Mouse (Mus musculus): ENCODE data around the gene Mpdu1. TPM values are rescaled to one million over a fixed set of nuclear protein-coding genes. Genes with fewer than 3 reads are reported as not detected.
"Not testable (repeated sequence)": the region's sequence is repeated elsewhere in the genome, so short reads cannot be mapped to it uniquely, and the experiment has no call there.

The Mpdu1 gene
- polyA plus RNA-seq, 1 experiment from 2014 or later, result 80.9 TPM

GRCm38 (mm10) chr11:69624339-69624738 is 38.1 kb downstream of the Mpdu1 start:
- 75% methylated on average over 2 of the region's 2 CpGs for WGBS
- H3K4me2 ChIP-seq; H3K27ac ChIP-seq; H3K9me3 ChIP-seq; H3K27me3 ChIP-seq; ATAC-seq (ENCODE audit: low FRiP score); H3K36me3 ChIP-seq (replicated peaks); H3K4me3 ChIP-seq (replicated peaks); H3K9ac ChIP-seq: not testable (repeated sequence)
- H3K4me1 ChIP-seq, result peaks cover 15% of the 10 kb centered on the region

GRCm38 (mm10) chr11:69623006-69623405 is 39.4 kb downstream of the Mpdu1 start:
- WGBS, result 73% methylated on average over 4 of the region's 4 CpGs
- ATAC-seq (ENCODE audit: low FRiP score), result no peak
- H3K4me3 ChIP-seq (replicated peaks), result no peak overlapping the region
- no peaks in the 10 kb centered on the region for H3K36me3 ChIP-seq (replicated peaks)
- H3K4me2 ChIP-seq, result peak overlapping the region; percentile 73; the same call in 1 of the 2 replicates
- no peaks in the 10 kb centered on the region for H3K9me3 ChIP-seq
- H3K27me3 ChIP-seq, result no peaks in the 10 kb centered on the region
- peaks cover 15% of the 10 kb centered on the region for H3K4me1 ChIP-seq
- H3K9ac ChIP-seq, result no peak overlapping the region
- H3K27ac ChIP-seq, result no peak overlapping the region

- Histone ChIP-seq H3K9me3 (no peaks in the 10 kb centered on the region), H3K4me2 (peak overlapping the region; percentile 73), H3K9ac (peak overlapping the region; percentile 73), H3K27ac (peak overlapping the region; percentile 59; the same call in 1 of the 2 replicates), H3K36me3 (replicated peaks) (no peaks in the 10 kb centered on the region), H3K27me3 (no peaks in the 10 kb centered on the region), H3K4me3 (replicated peaks) (peak overlapping the region; percentile 47), H3K4me1 (peaks cover 15% of the 10 kb centered on the region)
- peak; percentile 28; the same call in 1 of the 2 replicates for ATAC-seq (ENCODE audit: low FRiP score)
- 42% methylated on average over 6 of the region's 6 CpGs for WGBS
Observed at GRCm38 (mm10) chr11:69622406-69622805, 40.0 kb downstream of the Mpdu1 start.

GRCm38 (mm10) chr11:69621571-69622268 is 40.7 kb downstream of the Mpdu1 start, which contains the start of gene Sat2:
Gene Sat2, plus strand, starts transcription at chr11:69622024.
- H3K36me3 ChIP-seq (replicated peaks), result no peaks in the 10 kb centered on the region
- H3K9ac ChIP-seq, result peak within 1 kb of the TSS; percentile 73
- peak within 1 kb of the TSS; percentile 59; the same call in 1 of the 2 replicates for H3K27ac ChIP-seq
- H3K27me3 ChIP-seq, result no peaks in the 10 kb centered on the region
- H3K4me2 ChIP-seq, result peak within 1 kb of the TSS; percentile 73
- WGBS, result under 1% methylated on average over 20 of the region's 20 CpGs
- peaks cover 15% of the 10 kb centered on the region for H3K4me1 ChIP-seq
- peak within 1 kb of the TSS; percentile 47 for H3K4me3 ChIP-seq (replicated peaks)
- no peaks in the 10 kb centered on the region for H3K9me3 ChIP-seq
- ATAC-seq (ENCODE audit: low FRiP score), result peak; percentile 85

- Histone ChIP-seq H3K36me3 (replicated peaks) (no peaks in the 10 kb centered on the region), H3K4me2 (no peak overlapping the region), H3K9ac (no peak overlapping the region), H3K4me1 (peaks cover 15% of the 10 kb centered on the region), H3K27ac (no peak overlapping the region), H3K4me3 (replicated peaks) (no peak overlapping the region), H3K9me3 (no peaks in the 10 kb centered on the region), H3K27me3 (peaks cover 4% of the 10 kb centered on the region; the same call in 1 of the 2 replicates)
- ATAC-seq (ENCODE audit: low FRiP score), result no peak
- WGBS, result 87% methylated on average over 7 of the region's 7 CpGs
Observed at GRCm38 (mm10) chr11:69620394-69621081, 41.9 kb downstream of the Mpdu1 start.

GRCm38 (mm10) chr11:69617805-69618204 is 44.6 kb downstream of the Mpdu1 start, which contains the start of gene Shbg:
Gene Shbg, minus strand, starts transcription at chr11:69617905.
- Histone ChIP-seq H3K4me3 (replicated peaks) (no peak within 1 kb of the TSS), H3K36me3 (replicated peaks) (no peaks in the 10 kb centered on the region), H3K4me2 (no peak within 1 kb of the TSS), H3K4me1 (peaks cover 18% of the 10 kb centered on the region), H3K9ac (no peak within 1 kb of the TSS), H3K9me3 (no peaks in the 10 kb centered on the region), H3K27ac (no peak within 1 kb of the TSS), H3K27me3 (peaks cover 4% of the 10 kb centered on the region; the same call in 1 of the 2 replicates)
- no peak for ATAC-seq (ENCODE audit: low FRiP score)
- 82% methylated on average over 5 of the region's 5 CpGs for WGBS

- WGBS, result 52% methylated on average over 10 of the region's 10 CpGs
- Histone ChIP-seq H3K27me3 (peaks cover 4% of the 10 kb centered on the region; the same call in 1 of the 2 replicates), H3K4me3 (replicated peaks) (no peak overlapping the region), H3K9ac (no peak overlapping the region), H3K4me1 (peaks cover 8% of the 10 kb centered on the region), H3K27ac (no peak overlapping the region), H3K4me2 (no peak overlapping the region), H3K9me3 (no peaks in the 10 kb centered on the region), H3K36me3 (replicated peaks) (no peaks in the 10 kb centered on the region)
- ATAC-seq (ENCODE audit: low FRiP score), result no peak
Observed at GRCm38 (mm10) chr11:69616781-69617180, 45.7 kb downstream of the Mpdu1 start.

- not testable (repeated sequence) for H3K27ac ChIP-seq; H3K27me3 ChIP-seq; H3K4me3 ChIP-seq (replicated peaks); H3K4me2 ChIP-seq; H3K9me3 ChIP-seq; ATAC-seq (ENCODE audit: low FRiP score); H3K4me1 ChIP-seq; H3K9ac ChIP-seq; H3K36me3 ChIP-seq (replicated peaks)
- WGBS, result 56% methylated on average over 11 of the region's 11 CpGs
Observed at GRCm38 (mm10) chr11:69614257-69614588, 48.2 kb downstream of the Mpdu1 start.

- 0 out of 2 replicates have a peak overlapping the region, but pooled peaks have one; percentile 0 for H3K9ac ChIP-seq
- ATAC-seq (ENCODE audit: low FRiP score), result 0 out of 2 replicates have a peak, but pooled peaks have one; percentile 67
Observed at GRCm38 (mm10) chr11:69613553-69614256, 48.7 kb downstream of the Mpdu1 start.

GRCm38 (mm10) chr11:69610899-69611298 is 51.5 kb downstream of the Mpdu1 start:
- Histone ChIP-seq H3K4me1 (peaks cover 10% of the 10 kb centered on the region), H3K9me3 (no peaks in the 10 kb centered on the region), H3K4me3 (replicated peaks) (no peak overlapping the region), H3K27ac (no peak overlapping the region), H3K27me3 (peaks cover 1% of the 10 kb centered on the region; the same call in 1 of the 2 replicates), H3K36me3 (replicated peaks) (no peaks in the 10 kb centered on the region), H3K9ac (no peak overlapping the region), H3K4me2 (no peak overlapping the region)
- 79% methylated on average over 4 of the region's 4 CpGs for WGBS
- no peak for ATAC-seq (ENCODE audit: low FRiP score)

More at GRCm38 (mm10) chr11:69613553-69614256, 48.7 kb downstream of the Mpdu1 start:
- no peak overlapping the region for H3K4me3 ChIP-seq (replicated peaks)
- peaks cover 4% of the 10 kb centered on the region; the same call in 1 of the 2 replicates for H3K27me3 ChIP-seq
- peak overlapping the region; percentile 29 for H3K4me2 ChIP-seq
- H3K36me3 ChIP-seq (replicated peaks), result no peaks in the 10 kb centered on the region
- H3K4me1 ChIP-seq, result peaks cover 5% of the 10 kb centered on the region
- no peaks in the 10 kb centered on the region for H3K9me3 ChIP-seq
- 5% methylated on average over 19 of the region's 19 CpGs for WGBS
- no peak overlapping the region for H3K27ac ChIP-seq

GRCm38 (mm10) chr11:69609416-69609815 is 53.0 kb downstream of the Mpdu1 start:
- no peak overlapping the region for H3K4me3 ChIP-seq (replicated peaks)
- WGBS, result 66% methylated on average over 7 of the region's 7 CpGs
- no peak overlapping the region for H3K9ac ChIP-seq
- no peak for ATAC-seq (ENCODE audit: low FRiP score)
- H3K27ac ChIP-seq, result no peak overlapping the region
- no peak overlapping the region for H3K4me2 ChIP-seq
- peaks cover 3% of the 10 kb centered on the region for H3K27me3 ChIP-seq
- H3K9me3 ChIP-seq, result no peaks in the 10 kb centered on the region
- peaks cover 19% of the 10 kb centered on the region for H3K4me1 ChIP-seq
- H3K36me3 ChIP-seq (replicated peaks), result no peaks in the 10 kb centered on the region

- H3K4me1 ChIP-seq, result peaks cover 21% of the 10 kb centered on the region
Observed at GRCm38 (mm10) chr11:69608525-69608924, 53.9 kb downstream of the Mpdu1 start.

More at GRCm38 (mm10) chr11:69608525-69608924, 53.9 kb downstream of the Mpdu1 start:
- Histone ChIP-seq H3K4me3 (replicated peaks) (no peak overlapping the region), H3K9ac (no peak overlapping the region), H3K27me3 (peaks cover 10% of the 10 kb centered on the region), H3K36me3 (replicated peaks) (no peaks in the 10 kb centered on the region), H3K4me2 (no peak overlapping the region), H3K9me3 (no peaks in the 10 kb centered on the region), H3K27ac (no peak overlapping the region)
- 87% methylated on average over 3 of the region's 3 CpGs for WGBS
- ATAC-seq (ENCODE audit: low FRiP score), result no peak
